Mouse (Mus musculus) forebrain, embryonic 10.5 days (tissue): ENCODE data around the gene Adamts2. TPM values are rescaled to one million over a fixed set of nuclear protein-coding genes. Genes with fewer than 3 reads are reported as not detected.

ENCODE experiments used
- DNase-seq: peaks from one replicate; pipeline ENCODE4 v3.0.0-alpha.2; 2017; ENCODE audit warnings: low spot score; ENCODE audit errors: extremely low spot score
- H3K27ac ChIP-seq: fragments of 300-500 bp; sonication (generic); 2 replicates; pipeline ENCODE4 v1.5.1; 2016; ENCODE audit warnings: mild to moderate bottlenecking
- H3K27me3 ChIP-seq: fragments of 300-500 bp; sonication (generic); 2 replicates; pipeline ENCODE4 v1.6.1; 2016; ENCODE audit warnings: mild to moderate bottlenecking; ENCODE audit not compliant: poor library complexity, severe bottlenecking
- H3K36me3 ChIP-seq: fragments of 300-500 bp; sonication (generic); replicated peaks from 2 replicates; pipeline ENCODE4 v1.6.1; 2016; ENCODE audit warnings: mild to moderate bottlenecking, moderate library complexity
- H3K4me1 ChIP-seq: fragments of 300-500 bp; sonication (generic); 2 replicates; pipeline ENCODE4 v1.6.1; 2016
- H3K4me3 ChIP-seq: fragments of 300-500 bp; sonication (generic); 2 replicates; pipeline ENCODE4 v1.5.1; 2016; ENCODE audit warnings: mild to moderate bottlenecking, moderate library complexity
- H3K9me3 ChIP-seq: fragments of 300-500 bp; sonication (generic); 2 replicates; pipeline ENCODE4 v1.6.1; 2016; ENCODE audit warnings: mild to moderate bottlenecking, moderate library complexity
- WGBS: fragments of 180-500 bp; shearing (Covaris S2); methylation state at CpG from one replicate; pipeline ENCODE4 v1.1.7; 2016; 5-methylcytosine and 5-hydroxymethylcytosine counted together
- polyA plus RNA-seq: library from polyadenylated mRNA; unstranded; fragments of >200 nt; fragmentation: Nextera tagmentation; extraction: Ambion mirVana; gene quantifications from 2 replicates; pipeline ENCODE4 v1.2.1, GENCODE M21; 2016

Adamts2 gene
- polyA plus RNA-seq, 1 experiment from 2014 or later = 0.19 TPM

DNA sequence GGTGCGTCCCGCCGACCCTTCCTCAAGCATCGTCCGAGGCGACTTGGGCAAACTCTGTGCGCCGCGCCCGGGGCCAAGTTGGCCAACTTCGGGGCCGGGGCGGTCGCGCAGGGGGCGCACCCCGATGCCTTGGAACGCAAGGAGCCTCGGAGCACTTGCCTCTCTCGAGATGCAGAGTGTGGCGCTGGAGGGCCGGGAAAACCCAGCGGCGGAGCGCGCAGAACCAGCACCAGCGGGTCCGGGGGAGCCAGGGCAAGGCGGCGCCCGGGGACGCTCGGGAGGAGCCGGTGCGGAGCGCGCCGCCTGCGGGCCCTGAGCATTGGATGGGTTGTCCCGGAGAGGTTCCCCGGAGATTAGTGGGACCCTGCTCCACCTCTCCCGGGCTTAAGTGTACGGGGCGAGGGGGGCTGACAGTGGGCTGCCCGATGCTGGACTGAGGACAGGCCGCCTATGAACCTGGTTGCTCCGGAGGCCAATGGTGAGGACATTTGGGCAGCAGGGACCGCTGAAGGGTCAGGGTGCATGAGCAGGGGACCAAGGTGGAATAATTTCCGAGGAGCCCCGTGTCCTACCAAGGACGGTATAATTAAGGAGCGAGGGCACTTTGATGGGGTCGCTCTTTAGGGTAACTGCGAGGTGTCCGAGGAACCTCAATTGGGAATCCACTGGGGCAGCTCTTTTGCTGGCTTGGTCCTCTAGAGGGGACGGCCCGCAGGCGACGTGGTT lies 635 bp downstream of the Adamts2 start:
- H3K27me3 ChIP-seq = peaks cover 89% of the 10 kb centered on the region
- H3K4me1 ChIP-seq = peaks cover 29% of the 10 kb centered on the region
- H3K36me3 ChIP-seq = no peaks in the 10 kb centered on the region
- H3K4me3 ChIP-seq = peak overlapping the region; percentile 73
- peak overlapping the region; percentile 69; the same call in 1 of the 2 replicates for H3K27ac ChIP-seq
- under 1% methylated on average over 59 of the region's 59 CpGs for WGBS
- no peaks in the 10 kb centered on the region for H3K9me3 ChIP-seq
- DNase-seq = peak; percentile 55

DNA sequence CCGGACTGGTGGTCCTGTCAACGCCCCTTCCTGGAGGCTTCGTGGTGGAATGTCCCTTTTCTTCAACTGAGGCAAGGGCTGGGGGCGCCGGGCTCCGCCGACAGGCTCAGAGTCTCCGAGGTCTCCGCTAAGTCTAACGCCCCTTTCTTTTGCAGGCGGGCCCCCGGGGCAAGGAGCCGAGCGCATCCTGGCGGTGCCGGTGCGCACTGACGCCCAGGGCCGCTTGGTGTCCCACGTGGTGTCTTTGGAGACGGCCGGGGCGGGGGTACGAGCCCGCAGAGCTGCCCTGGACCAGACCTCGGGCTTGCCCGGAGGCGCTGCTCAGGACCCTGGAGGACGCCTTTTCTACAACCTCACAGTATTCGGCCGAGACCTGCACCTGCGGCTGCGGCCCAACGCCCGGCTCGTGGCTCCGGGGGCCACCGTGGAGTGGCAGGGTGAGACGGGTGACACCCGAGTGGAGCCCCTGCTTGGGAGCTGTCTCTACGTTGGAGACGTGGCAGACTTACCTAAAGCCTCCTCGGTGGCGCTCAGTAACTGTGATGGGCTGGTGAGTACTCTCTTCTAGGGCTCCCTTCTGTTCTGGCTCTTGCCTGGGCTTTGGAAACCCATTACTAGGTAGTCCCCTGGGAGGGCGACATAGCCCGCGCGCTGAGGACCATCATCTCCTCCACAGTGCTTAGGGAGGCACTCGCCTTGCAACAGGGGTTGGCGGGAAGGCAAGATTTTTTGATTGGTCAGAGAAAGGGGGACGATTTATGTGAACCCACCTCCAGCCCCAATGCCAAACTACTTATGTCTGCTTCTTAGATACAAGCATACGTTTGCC lies 1.4 kb downstream of the Adamts2 start:
- peak overlapping the region; percentile 73 for H3K4me3 ChIP-seq
- H3K27ac ChIP-seq = no peak overlapping the region; the same call in 1 of the 2 replicates
- H3K4me1 ChIP-seq = peaks cover 29% of the 10 kb centered on the region
- no peak for DNase-seq
- no peaks in the 10 kb centered on the region for H3K9me3 ChIP-seq
- H3K27me3 ChIP-seq = peaks cover 84% of the 10 kb centered on the region
- WGBS = 2% methylated on average over 52 of the region's 52 CpGs
- H3K36me3 ChIP-seq = no peaks in the 10 kb centered on the region

DNA sequence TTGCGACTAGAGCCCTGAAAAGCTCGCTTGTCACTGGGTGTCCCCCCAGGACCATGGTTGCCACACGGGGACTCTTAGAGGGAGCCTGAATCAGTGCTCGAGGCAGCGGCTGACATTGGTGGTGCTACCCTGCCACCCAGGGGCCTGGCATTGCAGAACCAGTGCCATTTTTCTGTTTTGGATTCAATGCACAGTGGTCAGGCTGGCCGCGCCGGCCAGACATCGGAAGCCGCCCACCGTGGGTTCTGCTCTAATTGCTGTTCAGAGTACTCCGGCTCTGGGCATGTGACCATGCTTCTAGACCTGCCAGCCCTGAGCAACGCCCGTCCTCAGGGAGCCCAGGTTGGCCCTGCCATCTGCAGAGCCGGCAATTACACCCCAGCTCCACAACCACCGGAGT lies 2.5 kb downstream of the Adamts2 start:
- no peaks in the 10 kb centered on the region for H3K36me3 ChIP-seq
- no peak overlapping the region for H3K4me3 ChIP-seq
- peaks cover 29% of the 10 kb centered on the region for H3K4me1 ChIP-seq
- H3K9me3 ChIP-seq = no peaks in the 10 kb centered on the region
- H3K27me3 ChIP-seq = peaks cover 74% of the 10 kb centered on the region
- WGBS = 78% methylated on average over 16 of the region's 16 CpGs
- H3K27ac ChIP-seq = no peak overlapping the region
- DNase-seq = no peak

DNA sequence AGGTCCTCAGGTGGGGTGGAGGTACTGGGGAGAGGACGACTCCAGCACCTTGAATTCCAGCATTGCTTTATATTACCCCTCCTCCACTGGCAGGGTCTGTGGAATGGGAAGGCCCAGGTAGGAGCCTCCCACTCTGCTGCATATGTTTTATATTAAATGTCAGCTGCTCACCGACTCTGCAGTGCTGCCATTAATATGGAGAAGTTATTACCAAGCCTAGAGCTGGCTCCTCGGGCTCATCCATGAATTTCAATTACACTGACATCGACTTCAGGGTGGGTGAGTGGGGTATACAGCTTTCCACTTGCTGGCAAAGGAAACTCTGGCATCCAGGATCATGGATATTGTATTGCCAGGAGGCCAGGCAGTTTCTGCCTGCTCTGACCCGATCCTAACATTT lies 9.3 kb downstream of the Adamts2 start:
- Histone ChIP-seq H3K36me3 (no peaks in the 10 kb centered on the region), H3K9me3 (no peaks in the 10 kb centered on the region), H3K27ac (no peak overlapping the region), H3K27me3 (peaks cover 6% of the 10 kb centered on the region), H3K4me3 (no peak overlapping the region), H3K4me1 (no peaks in the 10 kb centered on the region)
- WGBS = 82% methylated on average over 5 of the region's 5 CpGs
- no peak for DNase-seq

DNA sequence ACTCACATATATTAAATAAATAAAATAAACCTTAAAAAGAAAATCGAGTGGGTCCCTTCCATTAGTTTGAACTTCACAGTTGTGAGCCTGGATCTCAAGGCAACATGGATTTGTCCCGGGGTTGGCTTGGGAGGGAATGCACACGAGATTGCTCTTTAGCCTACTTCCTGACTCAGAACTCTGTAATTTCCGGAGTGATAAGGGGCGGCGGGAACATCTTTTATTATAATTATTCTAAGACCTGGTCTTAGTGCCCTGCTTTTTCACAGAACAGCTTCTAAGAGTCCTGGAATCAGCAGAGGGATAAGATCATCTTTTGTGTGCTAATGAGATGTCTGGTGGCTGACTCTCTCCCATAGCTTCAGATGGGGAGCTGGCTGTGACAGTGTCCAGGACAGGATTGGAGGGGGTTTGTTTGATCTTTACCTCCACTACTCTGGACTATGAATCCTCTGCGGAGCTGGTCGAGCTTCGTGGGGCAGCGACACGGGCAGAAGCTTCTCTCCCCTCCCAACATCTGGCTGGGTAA lies 15.2 kb downstream of the Adamts2 start:
- Histone ChIP-seq H3K36me3 (no peaks in the 10 kb centered on the region), H3K27ac (no peak overlapping the region), H3K4me3 (no peak overlapping the region), H3K4me1 (peaks cover 3% of the 10 kb centered on the region), H3K9me3 (no peaks in the 10 kb centered on the region), H3K27me3 (no peaks in the 10 kb centered on the region)
- 91% methylated on average over 11 of the region's 11 CpGs for WGBS
- no peak for DNase-seq

DNA sequence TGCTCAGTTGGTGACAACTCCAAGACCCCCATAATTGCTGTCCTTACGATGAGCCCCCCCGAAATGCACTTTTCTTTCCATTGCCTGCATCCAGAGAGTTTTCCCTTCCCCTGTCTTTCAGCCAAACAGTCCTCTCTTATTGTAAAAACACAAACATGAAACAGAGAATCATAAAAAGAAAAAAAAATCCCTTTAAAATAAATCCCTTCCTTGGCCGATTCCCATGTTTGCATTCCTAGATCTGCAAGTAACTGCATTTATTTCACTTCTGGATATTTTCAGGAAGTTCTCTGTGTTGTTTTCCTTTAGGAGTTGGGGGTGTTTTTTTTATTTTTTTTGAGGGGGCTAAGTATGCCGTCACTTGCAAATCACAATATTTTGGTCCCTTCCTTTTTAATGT lies 19.0 kb downstream of the Adamts2 start:
- DNase-seq = no peak
- Histone ChIP-seq H3K36me3 (no peaks in the 10 kb centered on the region), H3K27me3 (no peaks in the 10 kb centered on the region), H3K27ac (no peak overlapping the region), H3K4me3 (no peak overlapping the region), H3K4me1 (peaks cover 22% of the 10 kb centered on the region), H3K9me3 (no peaks in the 10 kb centered on the region)
- 90% methylated on average over 4 of the region's 4 CpGs for WGBS

DNA sequence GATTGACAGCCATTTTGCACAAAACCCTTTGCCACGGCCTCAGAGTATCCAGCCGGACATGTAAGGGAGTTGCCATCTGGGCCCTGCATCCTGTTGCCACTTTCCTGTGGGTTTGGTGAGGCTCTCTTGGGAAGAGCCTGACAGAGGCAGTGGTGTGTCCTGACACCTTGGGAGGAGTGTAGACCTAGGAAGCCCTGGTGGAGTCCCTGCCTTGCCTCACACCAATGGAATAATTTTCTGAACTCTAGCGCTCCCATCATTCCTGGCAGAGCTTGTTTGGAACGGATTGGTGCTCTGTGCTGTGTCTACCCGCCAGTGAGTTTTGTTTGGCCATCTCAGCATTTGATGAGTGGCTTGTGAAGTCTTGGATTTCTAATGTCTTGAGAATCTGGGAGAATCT lies 19.5 kb downstream of the Adamts2 start:
- peak overlapping the region; percentile 75; the same call in 1 of the 2 replicates for H3K27ac ChIP-seq
- H3K4me3 ChIP-seq = no peak overlapping the region
- H3K4me1 ChIP-seq = peaks cover 22% of the 10 kb centered on the region
- H3K9me3 ChIP-seq = no peaks in the 10 kb centered on the region
- DNase-seq = no peak
- no peaks in the 10 kb centered on the region for H3K27me3 ChIP-seq
- no peaks in the 10 kb centered on the region for H3K36me3 ChIP-seq
- 89% methylated on average over 5 of the region's 5 CpGs for WGBS

DNA sequence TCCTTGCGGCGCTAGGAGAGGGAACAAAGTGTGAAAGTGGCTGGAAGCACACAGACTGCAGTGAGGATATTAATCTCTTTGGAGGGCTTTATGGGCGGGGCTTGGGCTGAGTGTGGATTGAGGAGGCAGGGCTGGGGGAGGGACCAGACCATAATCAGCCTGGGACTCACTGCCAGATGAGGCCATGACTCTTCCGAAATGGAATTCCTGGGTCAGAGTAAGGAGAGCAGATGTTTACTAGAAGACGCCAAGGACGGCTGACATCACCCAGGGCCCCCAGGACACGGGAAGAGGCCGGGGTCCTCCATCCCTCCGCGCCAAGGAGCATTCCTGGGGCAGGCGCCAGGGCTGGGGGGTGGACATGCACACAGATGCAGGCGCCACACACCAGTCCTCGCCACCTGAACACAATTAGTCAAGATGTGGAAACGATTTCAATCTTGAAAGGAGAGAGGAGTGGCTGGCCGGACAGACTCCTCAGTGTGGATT lies 20.4 kb downstream of the Adamts2 start:
- peak; percentile 34 for DNase-seq
- H3K27ac ChIP-seq = peak overlapping the region; percentile 75
- 66% methylated on average over 15 of the region's 15 CpGs for WGBS
- no peaks in the 10 kb centered on the region for H3K27me3 ChIP-seq
- H3K4me3 ChIP-seq = no peak overlapping the region
- peaks cover 22% of the 10 kb centered on the region for H3K4me1 ChIP-seq
- no peaks in the 10 kb centered on the region for H3K9me3 ChIP-seq
- H3K36me3 ChIP-seq = no peaks in the 10 kb centered on the region

DNA sequence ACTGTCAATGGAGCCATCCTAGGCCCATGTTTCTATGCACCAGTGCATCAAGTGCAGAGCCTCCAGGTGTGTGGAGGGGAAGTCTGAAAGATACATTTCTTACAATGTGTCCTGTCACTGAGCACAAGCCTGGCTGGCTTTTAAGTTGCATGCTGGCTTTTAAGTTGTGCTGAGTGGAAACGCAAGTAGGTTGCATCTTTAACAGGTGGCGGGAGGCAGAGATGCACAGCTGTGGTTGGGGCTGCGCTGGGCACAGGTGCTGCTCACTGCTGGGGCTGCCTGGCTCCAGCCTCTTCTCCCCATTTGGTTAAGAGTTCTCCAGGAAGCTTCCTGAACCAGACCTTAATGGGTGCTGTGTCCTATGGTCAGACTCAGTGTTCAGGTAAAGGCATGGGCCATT lies 21.9 kb downstream of the Adamts2 start:
- H3K27me3 ChIP-seq = no peaks in the 10 kb centered on the region
- no peak overlapping the region for H3K4me3 ChIP-seq
- H3K27ac ChIP-seq = no peak overlapping the region
- DNase-seq = no peak
- 96% methylated on average over 3 of the region's 3 CpGs for WGBS
- peaks cover 27% of the 10 kb centered on the region for H3K4me1 ChIP-seq
- no peaks in the 10 kb centered on the region for H3K9me3 ChIP-seq
- H3K36me3 ChIP-seq = no peaks in the 10 kb centered on the region

DNA sequence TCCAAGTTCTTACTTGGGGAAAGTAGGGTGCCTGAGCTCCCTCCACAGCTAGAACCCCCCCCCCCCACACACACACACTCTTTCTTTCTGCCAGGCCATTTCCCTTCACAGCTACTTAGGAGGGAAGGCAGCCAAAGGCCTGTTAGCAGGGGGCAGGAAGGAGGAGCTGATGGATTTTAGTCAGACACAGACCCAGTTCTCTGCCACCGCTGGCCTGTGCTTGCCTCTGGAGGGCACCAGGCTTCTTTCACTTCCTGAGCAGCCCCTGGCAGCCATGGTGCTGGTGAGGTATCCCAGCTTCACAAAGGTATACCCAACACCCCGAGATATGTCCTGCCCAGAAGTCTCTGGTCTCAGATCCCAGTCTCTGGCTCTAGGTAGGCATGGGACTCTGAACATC lies 22.4 kb downstream of the Adamts2 start:
- 58% methylated on average over 2 of the region's 2 CpGs for WGBS
- no peak for DNase-seq
- no peak overlapping the region for H3K4me3 ChIP-seq

DNA sequence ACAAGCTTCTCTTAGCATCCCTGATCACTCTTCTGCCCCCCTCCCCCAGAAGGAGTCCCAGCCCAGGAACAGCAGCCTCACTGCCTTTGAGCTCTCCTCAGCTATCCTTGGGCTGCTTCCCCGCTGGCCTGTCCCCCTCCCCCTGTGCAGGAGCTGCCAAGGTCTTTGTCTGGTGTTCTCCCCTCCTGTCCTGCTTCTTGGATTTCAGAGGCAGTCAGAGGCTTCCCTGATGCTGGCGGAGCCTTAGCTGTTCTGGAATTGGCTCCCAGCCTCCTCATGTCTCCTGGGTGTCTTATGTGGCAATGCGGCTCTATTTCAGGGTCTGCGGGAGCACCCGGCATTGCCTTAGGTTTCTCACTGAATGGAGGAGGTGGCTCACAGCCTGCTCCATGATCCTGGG lies 22.8 kb downstream of the Adamts2 start:
- Histone ChIP-seq H3K9me3 (no peaks in the 10 kb centered on the region), H3K4me3 (no peak overlapping the region), H3K4me1 (peaks cover 35% of the 10 kb centered on the region), H3K27ac (no peak overlapping the region), H3K27me3 (no peaks in the 10 kb centered on the region), H3K36me3 (no peaks in the 10 kb centered on the region)
- DNase-seq = no peak
- 76% methylated on average over 5 of the region's 5 CpGs for WGBS

More for the DNA sequence above, 22.4 kb downstream of the Adamts2 start:
- Histone ChIP-seq H3K36me3 (no peaks in the 10 kb centered on the region), H3K4me1 (peaks cover 31% of the 10 kb centered on the region), H3K9me3 (no peaks in the 10 kb centered on the region), H3K27ac (no peak overlapping the region), H3K27me3 (no peaks in the 10 kb centered on the region)

DNA sequence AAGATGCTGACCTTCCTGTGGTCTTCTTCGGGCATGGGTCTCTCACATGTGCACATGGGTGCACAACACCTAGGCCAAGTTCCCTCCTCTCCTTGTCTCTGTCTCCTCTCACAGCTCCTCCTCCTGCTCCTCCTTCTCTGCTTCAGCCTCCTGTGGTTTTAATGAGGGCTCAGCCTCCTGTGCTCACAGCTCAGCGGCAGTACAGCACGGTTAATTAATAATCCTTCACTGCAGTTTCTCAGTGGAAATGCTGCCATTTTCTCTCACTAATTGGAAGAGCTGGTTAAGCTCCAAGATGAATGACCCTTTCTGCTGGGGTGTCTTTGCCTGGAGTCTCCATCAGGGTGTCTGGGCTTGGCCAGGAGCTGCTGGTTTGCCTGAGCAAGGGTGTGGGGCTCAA lies 27.0 kb downstream of the Adamts2 start:
- H3K27me3 ChIP-seq = no peaks in the 10 kb centered on the region
- H3K27ac ChIP-seq = peak overlapping the region; percentile 36
- no peaks in the 10 kb centered on the region for H3K9me3 ChIP-seq
- peaks cover 25% of the 10 kb centered on the region for H3K4me1 ChIP-seq
- no peaks in the 10 kb centered on the region for H3K36me3 ChIP-seq
- 40% methylated on average over 3 of the region's 3 CpGs for WGBS
- no peak for DNase-seq
- no peak overlapping the region for H3K4me3 ChIP-seq

DNA sequence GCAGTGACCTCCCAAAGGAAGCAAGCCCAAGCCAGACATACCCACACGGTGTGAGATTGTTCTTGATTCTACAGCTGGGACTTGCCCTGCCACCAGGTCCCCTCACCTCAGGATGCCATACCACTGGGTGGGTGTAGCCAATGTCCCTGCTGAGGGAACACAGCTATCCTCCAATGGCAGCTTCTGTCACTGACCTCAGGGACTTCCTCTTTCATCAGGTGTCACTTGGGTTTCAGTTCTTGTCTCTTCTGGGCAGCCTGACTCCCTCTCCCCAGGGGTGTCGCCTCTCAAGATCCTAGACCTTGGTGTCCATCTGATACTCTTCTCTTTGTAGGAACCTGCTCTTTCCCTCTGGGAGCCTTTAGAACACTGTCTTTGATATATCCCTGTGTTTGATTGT lies 28.6 kb downstream of the Adamts2 start:
- Histone ChIP-seq H3K4me3 (no peak overlapping the region), H3K4me1 (peaks cover 16% of the 10 kb centered on the region), H3K27me3 (no peaks in the 10 kb centered on the region), H3K36me3 (no peaks in the 10 kb centered on the region), H3K9me3 (no peaks in the 10 kb centered on the region), H3K27ac (no peak overlapping the region)
- DNase-seq = no peak
- 81% methylated on average over 2 of the region's 2 CpGs for WGBS
